Mouse (Mus musculus) cerebellum, postnatal 25 days (tissue): ENCODE measurements around the gene Tsr1.

Source experiments
- DNase-seq, 2 experiments: peaks; one replicate each; pipeline ENCODE4 v3.0.0; 2021; ENCODE audit warnings: mixed read lengths in 2 of 2

Tsr1 gene

GRCm38 (mm10) chr11:74898517-74898827 lies 601 bp downstream of the Tsr1 start:
- DNase-seq, result no peak

DNA sequence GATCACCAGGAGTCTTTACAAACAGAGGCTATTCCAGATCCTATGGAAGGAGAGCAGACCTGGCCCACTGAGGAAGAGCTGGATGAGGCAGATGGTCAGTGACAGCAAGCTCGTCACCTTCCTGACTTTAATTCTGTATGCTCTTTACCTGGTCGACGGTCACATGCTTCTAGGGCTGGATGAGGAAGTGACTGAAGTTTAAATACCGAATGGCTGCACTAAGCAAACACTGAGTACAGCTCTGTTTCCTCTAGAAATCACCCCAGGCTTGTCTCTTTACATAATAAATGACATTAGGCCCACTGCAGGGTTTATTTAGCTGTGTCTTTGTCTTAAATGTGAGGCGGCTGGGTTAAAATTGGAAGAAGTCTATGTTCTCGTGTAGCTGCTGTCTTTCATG lies 3.7 kb downstream of the Tsr1 start:
- DNase-seq, result no peak

GRCm38 (mm10) chr11:74902416-74902815 lies 4.5 kb downstream of the Tsr1 start:
- no peak for DNase-seq

DNA sequence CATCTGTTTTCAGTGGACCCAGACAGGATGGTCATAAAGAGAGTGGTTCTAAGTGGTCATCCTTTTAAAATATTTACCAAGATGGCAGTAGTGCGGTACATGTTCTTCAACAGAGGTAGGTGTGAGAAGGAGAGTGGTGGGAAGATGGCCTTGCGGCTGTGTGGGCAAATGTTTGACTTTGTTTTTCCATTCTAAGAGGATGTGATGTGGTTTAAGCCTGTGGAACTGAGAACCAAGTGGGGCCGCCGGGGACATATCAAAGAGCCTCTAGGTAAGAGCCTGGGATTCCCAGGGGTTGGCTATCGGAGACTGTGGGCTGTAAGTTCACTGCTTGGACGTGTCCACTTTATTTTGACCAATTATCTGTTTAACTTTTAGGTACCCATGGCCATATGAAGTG lies 10.0 kb downstream of the Tsr1 start:
- no peak for DNase-seq

DNA sequence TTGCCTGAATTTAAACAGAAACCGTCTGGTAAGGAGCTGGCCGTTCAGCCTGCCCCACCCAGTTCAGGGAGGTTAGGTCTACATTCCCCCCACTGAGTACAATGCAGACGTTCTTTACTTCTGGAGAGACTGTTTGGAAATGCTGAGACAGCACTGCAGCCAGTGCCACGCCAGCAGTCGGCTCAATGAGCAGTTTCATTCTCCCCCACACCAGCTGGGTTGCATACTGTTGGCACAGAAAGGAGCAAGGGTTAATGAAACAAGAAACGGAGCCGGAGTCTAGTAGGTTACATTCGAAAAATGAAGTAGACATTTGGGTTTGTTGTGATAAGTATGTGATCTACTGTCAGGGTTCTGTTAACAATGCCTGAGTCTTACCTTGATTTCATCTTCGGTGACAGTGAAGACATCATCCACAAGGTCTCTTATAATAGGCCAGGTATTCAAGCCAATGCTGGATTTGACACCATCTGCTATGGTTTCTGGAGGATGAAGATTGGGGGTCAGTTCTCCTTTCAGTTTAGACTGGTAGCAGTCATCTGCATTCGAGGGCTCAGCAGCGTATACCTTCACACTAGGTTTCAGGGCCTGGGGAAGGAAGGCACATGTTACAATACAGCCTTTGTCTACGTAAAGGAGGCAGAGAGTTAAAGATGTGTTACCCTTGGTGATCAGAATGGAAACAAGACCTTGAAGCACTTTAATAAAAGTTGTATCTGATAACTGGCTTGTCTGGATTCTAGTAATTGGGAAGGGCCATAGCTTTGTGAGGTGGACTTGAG lies 10.9 kb downstream of the Tsr1 start:
- DNase-seq, result no peak

GRCm38 (mm10) chr11:74909978-74910377 lies 12.1 kb downstream of the Tsr1 start:
- no peak for DNase-seq

GRCm38 (mm10) chr11:74912492-74912891 lies 14.6 kb downstream of the Tsr1 start:
- no peak for DNase-seq

GRCm38 (mm10) chr11:74919249-74919648 lies 21.4 kb downstream of the Tsr1 start:
- DNase-seq, result no peak

- peak in 1 of 2 experiments; percentile 54 for DNase-seq
Measured at GRCm38 (mm10) chr11:74924149-74924548, 26.3 kb downstream of the Tsr1 start.

DNA sequence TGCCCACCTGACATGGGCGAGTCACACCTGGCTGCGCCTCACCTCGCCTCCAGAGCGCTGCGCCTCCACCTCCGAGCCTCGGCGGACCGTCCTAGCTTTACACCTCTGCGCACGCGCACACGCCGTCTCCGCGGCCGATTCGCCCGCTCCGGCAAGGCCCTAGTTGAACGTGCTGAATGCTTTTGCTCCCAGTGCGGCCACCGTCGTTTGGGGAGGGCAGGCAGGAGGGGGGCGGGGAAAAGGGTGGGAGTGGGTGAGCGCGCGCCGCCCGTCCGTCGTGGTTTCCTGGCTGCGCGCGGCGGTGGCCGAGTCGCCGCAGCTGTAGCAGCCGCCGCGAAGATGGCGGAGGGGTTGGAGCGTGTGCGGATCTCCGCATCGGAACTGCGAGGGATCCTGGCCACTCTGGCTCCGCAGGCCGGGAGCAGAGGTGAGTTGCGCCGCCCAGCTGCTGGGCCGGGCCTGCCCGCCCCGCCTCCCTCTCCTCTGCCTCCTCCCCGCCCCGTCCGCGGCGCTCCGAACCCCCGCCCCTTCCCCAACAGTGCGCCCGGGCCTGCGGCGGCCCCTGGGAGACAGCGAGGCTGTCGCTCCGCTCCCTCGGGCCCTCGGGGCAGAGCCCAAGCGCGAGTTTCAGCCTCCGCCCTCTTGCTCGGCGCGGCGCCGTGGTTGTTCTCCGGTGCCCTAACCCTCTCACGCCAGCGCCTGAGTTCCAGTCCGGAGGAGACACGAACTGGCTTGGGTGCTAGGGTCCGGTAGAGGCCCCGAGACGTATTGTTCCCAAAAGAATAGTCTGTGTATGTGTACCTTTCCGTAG lies 27.9 kb downstream of the Tsr1 start, which contains the start of the genes Smg6 and Srr:
Smg6 (plus strand) TSS at position 247 of the 811 bp plus-strand sequence.
Srr (minus strand) TSS at position 372 of the 811 bp plus-strand sequence.
- DNase-seq, result peak; percentile 97 to 98

DNA sequence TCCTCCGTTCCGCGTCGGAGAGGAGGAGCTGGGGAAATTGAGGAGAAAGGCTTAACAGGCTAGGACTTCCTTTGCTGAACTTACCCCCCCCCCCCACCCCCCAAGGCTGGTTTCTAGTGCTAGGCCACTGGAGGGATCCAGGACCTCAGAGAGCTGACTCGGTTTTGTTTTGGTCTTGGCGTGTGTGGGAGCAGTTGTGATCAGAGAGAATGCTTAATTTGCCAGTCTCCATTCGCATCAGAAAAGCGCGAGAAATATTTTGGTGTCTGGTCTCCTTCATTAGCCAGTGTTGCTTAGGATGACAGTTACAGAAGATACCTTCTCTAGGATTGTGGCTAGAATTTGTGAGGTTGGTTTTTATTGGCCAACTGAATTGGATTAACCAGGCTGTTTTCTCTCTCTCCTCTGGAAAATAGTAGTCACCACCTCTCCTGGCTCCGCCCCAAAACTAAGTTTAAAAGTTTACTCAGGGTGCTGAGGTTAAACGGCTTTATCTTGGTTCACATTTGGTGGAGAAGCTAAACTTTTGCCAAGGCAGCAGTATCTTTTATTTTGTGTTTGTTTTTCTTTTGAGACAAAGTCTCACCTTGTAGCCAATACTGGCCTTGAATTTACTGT lies 28.6 kb downstream of the Tsr1 start:
- DNase-seq, result no peak

DNA sequence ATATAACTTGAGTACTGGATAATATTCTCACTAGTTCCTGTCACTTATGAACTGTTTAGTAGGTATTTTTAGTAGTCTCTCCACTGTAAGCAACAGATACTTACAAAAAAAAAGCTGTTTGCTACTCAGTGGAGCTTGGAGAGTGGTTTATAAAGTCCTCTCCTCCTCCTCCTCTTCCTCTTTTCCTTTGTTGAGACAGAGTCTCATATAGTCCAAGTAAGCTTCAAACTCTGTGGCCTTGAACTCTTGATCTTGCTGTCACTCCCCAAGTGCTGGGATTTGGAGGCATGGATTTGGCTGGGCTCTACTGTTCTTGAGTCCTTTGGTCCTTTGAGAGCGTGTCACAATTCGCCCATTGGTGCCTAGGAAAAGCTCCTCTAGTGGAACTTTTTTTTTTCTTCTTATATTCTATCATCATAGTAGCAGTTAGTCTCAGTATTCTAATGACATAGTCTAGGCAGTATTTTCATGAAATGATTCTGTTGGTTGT lies 29.4 kb downstream of the Tsr1 start:
- no peak for DNase-seq

DNA sequence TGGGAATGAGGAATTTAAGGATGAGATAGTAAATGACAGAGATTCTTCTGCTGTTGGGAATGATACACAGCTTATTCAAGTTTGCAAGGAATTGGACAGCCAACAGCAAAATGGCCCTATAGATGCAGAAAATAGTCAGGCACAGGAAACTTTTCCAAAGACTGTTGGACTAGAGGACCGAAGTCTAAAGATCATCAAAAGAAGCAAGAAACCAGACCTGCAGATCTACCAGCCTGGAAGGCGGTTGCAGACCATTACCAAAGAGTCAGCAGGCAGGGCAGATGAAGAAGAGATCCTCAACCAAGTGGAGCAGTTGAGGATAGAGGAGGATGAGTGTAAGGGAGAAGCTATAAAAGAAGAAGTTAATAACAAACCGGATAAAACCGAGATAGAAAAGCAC lies 31.2 kb downstream of the Tsr1 start:
- no peak for DNase-seq

DNA sequence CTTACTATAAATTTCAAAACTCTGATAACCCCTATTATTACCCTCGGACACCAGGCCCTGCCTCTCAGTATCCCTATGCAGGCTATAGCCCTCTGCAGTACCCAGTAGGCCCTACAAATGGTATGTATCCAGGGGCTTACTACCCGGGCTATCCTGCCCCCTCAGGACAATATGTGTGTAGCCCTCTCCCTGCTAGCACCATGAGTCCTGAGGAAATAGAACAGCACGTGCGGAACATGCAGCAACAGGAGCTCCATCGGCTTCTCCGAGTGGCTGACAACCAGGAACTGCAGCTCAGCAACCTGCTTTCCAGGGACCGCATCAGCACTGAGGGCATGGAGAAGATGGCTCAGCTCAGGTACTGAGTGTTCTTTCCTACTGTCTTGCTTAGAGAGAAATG lies 32.5 kb downstream of the Tsr1 start:
- DNase-seq, result no peak

GRCm38 (mm10) chr11:74946348-74946747 lies 48.5 kb downstream of the Tsr1 start:
- peak in 1 of 2 experiments; percentile 15 for DNase-seq

DNA sequence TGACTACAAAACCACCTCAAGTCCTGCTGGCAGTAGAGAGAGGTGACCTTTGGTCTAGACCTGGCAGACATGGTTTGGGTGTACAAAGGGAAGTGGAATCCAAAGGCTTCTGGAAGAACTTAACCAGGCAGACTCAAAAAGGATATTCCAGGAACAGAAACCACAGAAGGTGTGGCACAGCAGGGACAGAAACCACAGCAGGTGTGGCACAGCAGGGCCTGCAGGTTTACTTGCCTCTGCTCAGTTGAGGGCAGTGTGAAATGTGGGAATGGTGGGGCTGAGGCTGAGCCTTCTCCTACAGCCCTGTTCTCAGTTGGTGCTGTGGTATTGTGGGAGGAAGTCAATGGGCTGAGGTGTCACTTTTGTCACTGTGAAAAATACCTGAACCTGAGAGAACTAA lies 57.0 kb downstream of the Tsr1 start:
- DNase-seq, result peak; percentile 34 to 45

DNA sequence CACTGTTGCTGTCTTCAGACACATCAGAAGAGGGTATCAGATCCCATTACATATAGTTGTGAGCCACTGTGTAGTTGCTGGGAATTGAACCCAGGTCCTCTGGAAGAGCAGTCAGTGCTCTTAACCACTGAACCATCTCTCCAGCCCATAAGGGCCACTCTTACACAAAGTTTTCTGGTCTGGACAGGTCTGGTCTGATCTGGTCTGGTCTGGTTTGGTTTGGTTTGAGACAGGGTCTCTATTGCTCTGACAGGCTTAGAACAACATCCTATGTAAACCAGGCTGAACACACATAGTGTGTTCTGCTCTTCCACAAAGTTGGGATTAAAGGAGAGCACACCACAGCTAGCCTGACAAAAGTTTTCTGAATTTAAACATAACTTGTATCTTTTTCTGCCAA lies 58.1 kb downstream of the Tsr1 start:
- no peak for DNase-seq

DNA sequence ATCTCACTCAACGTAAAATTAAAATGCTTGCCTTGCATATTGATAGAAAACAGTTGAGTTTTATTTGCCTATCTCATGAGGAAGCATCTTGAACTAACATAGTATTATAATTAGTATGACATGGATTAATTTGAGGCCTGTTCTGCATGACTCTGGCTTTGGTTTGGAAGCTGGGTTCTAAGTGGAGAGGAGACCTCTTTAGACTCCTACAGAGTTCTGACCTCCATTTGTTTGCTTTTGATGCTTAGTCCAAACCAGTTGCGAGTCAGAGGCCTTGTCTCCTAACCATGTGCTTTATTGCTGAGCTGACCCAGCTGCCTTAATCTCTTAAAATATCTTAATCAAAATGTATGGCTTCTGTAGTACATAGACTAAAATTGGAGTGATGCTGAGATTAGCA lies 59.7 kb downstream of the Tsr1 start:
- DNase-seq, result no peak
